9 mouse cellular contexts compared by ENCODE assay signal in genomic region chr2:29573591-29573990, GRCm38 (mm10). TPM values are rescaled to one million over a fixed set of nuclear protein-coding genes. Genes with fewer than 3 reads are reported as not detected.
DNase-seq lines count a peak whose midpoint lies in the region; ATAC-seq lines count a peak whose summit lies in the region.
"Had no signal": no experiment of that assay in that cellular context is flagged by ENCODE, and none has a peak within 500 bp of the region (broad histone marks: within the 10 kb centered on the region; RNA-seq: fewer than 3 reads in every experiment).

No protein-coding gene starts in this region.

- H3K36me3 ChIP-seq in hindbrain, embryonic 13.5 days: no peaks in the 10 kb centered on the region
- H3K36me3 ChIP-seq: heart, embryonic 13.5 days had no signal

- no peak overlapping the region for H3K9ac ChIP-seq in hindbrain, embryonic 13.5 days
- H3K9ac ChIP-seq: heart, embryonic 13.5 days had no signal

- no peak for ATAC-seq in CD4-positive, CD25-positive, alpha-beta regulatory T cell, adult 4 months
- 0 out of 2 replicates have a peak, but pooled peaks have one; percentile 25 for ATAC-seq in hindbrain, embryonic 13.5 days (ENCODE audit: low FRiP score)

- H3K4me3 ChIP-seq in hindbrain, embryonic 13.5 days: no peak overlapping the region
- H3K4me3 ChIP-seq: heart, embryonic 13.5 days had no signal

- 2% methylated on average over 5 of the region's 5 CpGs for WGBS in hindbrain, embryonic 13.5 days

- peaks cover 30% of the 10 kb centered on the region for H3K4me1 ChIP-seq in hindbrain, embryonic 13.5 days (replicated peaks)

- DNase-seq in CD4-positive, CD25-positive, alpha-beta regulatory T cell, adult 2 months (ENCODE audit: low read depth, low spot score): peak; percentile 68
- peak; percentile 55 for DNase-seq in A20 (ENCODE audit: low read depth, low spot score)
- peak; percentile 81 for DNase-seq in c-Kit-positive CD71-negative TER-119-negative erythroid progenitor cells, embryonic 14.5 days (ENCODE audit: low read depth)
- peak; percentile 42 for DNase-seq in lung, postnatal 36 days
- peak; percentile 62 for DNase-seq in thymus, postnatal 14 days
- no peak for DNase-seq in frontal cortex, postnatal 10 days (ENCODE audit: low spot score in 2 of 2)

- no peak overlapping the region for H3K4me2 ChIP-seq in hindbrain, embryonic 13.5 days
- H3K4me2 ChIP-seq: heart, embryonic 13.5 days had no signal

- no peaks in the 10 kb centered on the region for H3K27me3 ChIP-seq in hindbrain, embryonic 13.5 days

- peak overlapping the region; percentile 45; the same call in 1 of the 2 replicates for H3K27ac ChIP-seq in hindbrain, embryonic 13.5 days
- H3K27ac ChIP-seq: heart, embryonic 13.5 days had no signal

- H3K9me3 ChIP-seq in hindbrain, embryonic 13.5 days: no peaks in the 10 kb centered on the region
- H3K9me3 ChIP-seq: heart, embryonic 13.5 days had no signal

RNA-seq across cellular contexts. Expression of gene Rapgef1, which starts 45.9 kb away (rescaled TPM):
- polyA plus RNA-seq in CD4-positive, CD25-positive, alpha-beta regulatory T cell, adult 4 months (2017; shearing (Covaris generic)): 10 to 100 TPM; 28.7 to 35.9 TPM
- 14.3 and 16.1 TPM in 2 replicates for polyA plus RNA-seq in hindbrain, embryonic 13.5 days (2015; fragmentation: Nextera tagmentation; extraction: Ambion mirVana)

Comparison
In these comparisons a context has a peak if more than half of its experiments do, and no peak if none do; other contexts are left out.
1. DNase-seq: peak in CD4-positive, CD25-positive, alpha-beta regulatory T cell, adult 2 months (single experiment), A20 (single experiment), c-Kit-positive CD71-negative TER-119-negative erythroid progenitor cells, embryonic 14.5 days (single experiment), lung, postnatal 36 days (single experiment) and thymus, postnatal 14 days (single experiment); none in frontal cortex, postnatal 10 days (0 of 2).